Mouse (Mus musculus) small intestine, adult 2 months (tissue): Measurements from ENCODE around the gene Hand2.

ENCODE experiments used
- CTCF ChIP-seq: fragments of 200-500 bp; IDR thresholded peaks from 2 replicates; pipeline ENCODE4 v1.5.1; 2012; ENCODE audit warnings: low read depth, mild to moderate bottlenecking, control low read depth, inconsistent platforms, low read length, moderate library complexity, mixed read lengths; ENCODE audit not compliant: insufficient replicate concordance, insufficient read length; ENCODE audit errors: extremely low read depth
- POLR2A ChIP-seq: fragments of 200-500 bp; IDR thresholded peaks from 2 replicates; pipeline ENCODE4 v1.6.1; 2012; ENCODE audit warnings: low read depth, mild to moderate bottlenecking, control low read depth, inconsistent platforms, low read length, moderate library complexity

DNA sequence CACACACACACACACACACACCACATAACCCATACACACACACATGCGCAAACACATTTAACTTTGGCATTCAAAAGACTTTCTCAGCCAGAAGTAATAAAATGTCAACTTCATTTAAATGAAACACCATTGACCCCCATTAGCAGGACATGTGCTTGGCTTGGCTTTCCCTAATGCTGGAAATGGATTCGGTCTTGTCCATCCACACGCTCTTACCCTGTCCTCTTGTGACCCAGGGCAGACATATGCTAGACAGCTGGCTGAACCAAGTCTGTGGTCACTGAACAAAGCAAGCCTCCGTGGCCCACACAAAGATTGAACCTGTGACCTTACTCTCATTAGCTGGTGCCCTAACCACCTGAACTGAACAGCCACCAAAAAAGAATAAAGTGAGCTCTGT, 27.3 kb upstream of the Hand2 start:
- TF ChIP-seq CTCF: no peak
- TF ChIP-seq POLR2A: no peak
